Mouse (Mus musculus): ENCODE results near the gene Cyfip1. TPM values are rescaled to one million over a fixed set of nuclear protein-coding genes. Genes with fewer than 3 reads are reported as not detected.
"Not testable (repeated sequence)": the region's sequence is repeated elsewhere in the genome, so short reads cannot be mapped to it uniquely, and the experiment has no call there.

Cyfip1 gene
- polyA plus RNA-seq, 1 experiment from 2014 or later: 125 TPM

GRCm38 (mm10) chr7:55891797-55892196 is 50.3 kb downstream of the Cyfip1 start:
- WGBS: 89% methylated on average over 11 of the region's 11 CpGs
- H3K27me3 ChIP-seq: no peaks in the 10 kb centered on the region
- H3K9me3 ChIP-seq: no peaks in the 10 kb centered on the region
- H3K36me3 ChIP-seq: peaks cover 76% of the 10 kb centered on the region
- no peak overlapping the region for H3K4me3 ChIP-seq (replicated peaks)
- ATAC-seq (ENCODE audit: insufficient number of reproducible peaks, insufficient read depth, low FRiP score, low TSS enrichment, low read depth): no peak
- H3K27ac ChIP-seq: no peak overlapping the region
- H3K4me2 ChIP-seq: no peak overlapping the region
- 0 out of 2 replicates have a peak, but pooled peaks cover 3% of the 10 kb centered on the region for H3K4me1 ChIP-seq (replicated peaks)
- H3K9ac ChIP-seq (replicated peaks): no peak overlapping the region

GRCm38 (mm10) chr7:55903766-55904165 is 62.2 kb downstream of the Cyfip1 start:
- no peak for ATAC-seq (ENCODE audit: insufficient number of reproducible peaks, insufficient read depth, low FRiP score, low TSS enrichment, low read depth)
- H3K27me3 ChIP-seq: no peaks in the 10 kb centered on the region
- no peak overlapping the region for H3K27ac ChIP-seq
- H3K9me3 ChIP-seq: no peaks in the 10 kb centered on the region
- WGBS: 88% methylated on average over 5 of the region's 5 CpGs
- no peaks in the 10 kb centered on the region for H3K4me1 ChIP-seq (replicated peaks)
- no peak overlapping the region for H3K4me3 ChIP-seq (replicated peaks)
- H3K4me2 ChIP-seq: no peak overlapping the region
- H3K9ac ChIP-seq (replicated peaks): no peak overlapping the region
- peaks cover 89% of the 10 kb centered on the region for H3K36me3 ChIP-seq

GRCm38 (mm10) chr7:55905449-55905848 is 63.9 kb downstream of the Cyfip1 start:
- no peak overlapping the region for H3K27ac ChIP-seq
- H3K36me3 ChIP-seq: peaks cover 85% of the 10 kb centered on the region
- no peak overlapping the region for H3K4me3 ChIP-seq (replicated peaks)
- no peaks in the 10 kb centered on the region for H3K9me3 ChIP-seq
- no peak overlapping the region for H3K9ac ChIP-seq (replicated peaks)
- H3K4me2 ChIP-seq: no peak overlapping the region
- no peak for ATAC-seq (ENCODE audit: insufficient number of reproducible peaks, insufficient read depth, low FRiP score, low TSS enrichment, low read depth)
- no peaks in the 10 kb centered on the region for H3K27me3 ChIP-seq
- no peaks in the 10 kb centered on the region for H3K4me1 ChIP-seq (replicated peaks)
- 79% methylated on average over 2 of the region's 2 CpGs for WGBS

- no peak overlapping the region for H3K4me2 ChIP-seq
- H3K27me3 ChIP-seq: no peaks in the 10 kb centered on the region
- no peaks in the 10 kb centered on the region for H3K9me3 ChIP-seq
- WGBS: 90% methylated on average over 1 of the region's 1 CpGs
- H3K27ac ChIP-seq: no peak overlapping the region
- H3K4me1 ChIP-seq (replicated peaks): no peaks in the 10 kb centered on the region
- no peak overlapping the region for H3K4me3 ChIP-seq (replicated peaks)
- no peak for ATAC-seq (ENCODE audit: insufficient number of reproducible peaks, insufficient read depth, low FRiP score, low TSS enrichment, low read depth)
- peaks cover 86% of the 10 kb centered on the region for H3K36me3 ChIP-seq
- H3K9ac ChIP-seq (replicated peaks): no peak overlapping the region
Observed at GRCm38 (mm10) chr7:55909519-55909918, 68.0 kb downstream of the Cyfip1 start.

GRCm38 (mm10) chr7:55910356-55910755 is 68.8 kb downstream of the Cyfip1 start:
- Histone ChIP-seq H3K27me3 (no peaks in the 10 kb centered on the region), H3K27ac (no peak overlapping the region), H3K9me3 (no peaks in the 10 kb centered on the region), H3K4me3 (replicated peaks) (no peak overlapping the region), H3K36me3 (peaks cover 86% of the 10 kb centered on the region), H3K4me2 (no peak overlapping the region), H3K9ac (replicated peaks) (no peak overlapping the region), H3K4me1 (replicated peaks) (no peaks in the 10 kb centered on the region)
- WGBS: 79% methylated on average over 2 of the region's 2 CpGs
- no peak for ATAC-seq (ENCODE audit: insufficient number of reproducible peaks, insufficient read depth, low FRiP score, low TSS enrichment, low read depth)

- peaks cover 85% of the 10 kb centered on the region for H3K36me3 ChIP-seq
- no peak overlapping the region for H3K9ac ChIP-seq (replicated peaks)
- no peak for ATAC-seq (ENCODE audit: insufficient number of reproducible peaks, insufficient read depth, low FRiP score, low TSS enrichment, low read depth)
- H3K4me2 ChIP-seq: no peak overlapping the region
- H3K4me3 ChIP-seq (replicated peaks): no peak overlapping the region
- 80% methylated on average over 8 of the region's 8 CpGs for WGBS
- H3K9me3 ChIP-seq: no peaks in the 10 kb centered on the region
- H3K27ac ChIP-seq: no peak overlapping the region
- no peaks in the 10 kb centered on the region for H3K27me3 ChIP-seq
- no peaks in the 10 kb centered on the region for H3K4me1 ChIP-seq (replicated peaks)
Observed at GRCm38 (mm10) chr7:55911371-55911770, 69.8 kb downstream of the Cyfip1 start.

GRCm38 (mm10) chr7:55912118-55912517 is 70.6 kb downstream of the Cyfip1 start:
- Histone ChIP-seq H3K4me1 (replicated peaks) (no peaks in the 10 kb centered on the region), H3K27me3 (no peaks in the 10 kb centered on the region), H3K4me3 (replicated peaks) (no peak overlapping the region), H3K4me2 (no peak overlapping the region), H3K36me3 (peaks cover 86% of the 10 kb centered on the region), H3K9ac (replicated peaks) (no peak overlapping the region), H3K9me3 (no peaks in the 10 kb centered on the region), H3K27ac (no peak overlapping the region)
- ATAC-seq (ENCODE audit: insufficient number of reproducible peaks, insufficient read depth, low FRiP score, low TSS enrichment, low read depth): no peak
- 95% methylated on average over 5 of the region's 5 CpGs for WGBS

- H3K9ac ChIP-seq (replicated peaks); H3K4me2 ChIP-seq; ATAC-seq (ENCODE audit: insufficient number of reproducible peaks, insufficient read depth, low FRiP score, low TSS enrichment, low read depth); H3K4me3 ChIP-seq (replicated peaks); H3K9me3 ChIP-seq; H3K27me3 ChIP-seq; H3K27ac ChIP-seq; H3K4me1 ChIP-seq (replicated peaks): not testable (repeated sequence)
- 96% methylated on average over 11 of the region's 11 CpGs for WGBS
- H3K36me3 ChIP-seq: peaks cover 94% of the 10 kb centered on the region
Observed at GRCm38 (mm10) chr7:55918365-55918764, 76.8 kb downstream of the Cyfip1 start.

GRCm38 (mm10) chr7:55927262-55927661 is 85.7 kb downstream of the Cyfip1 start:
- no peak overlapping the region for H3K9ac ChIP-seq (replicated peaks)
- H3K4me3 ChIP-seq (replicated peaks): no peak overlapping the region
- no peak overlapping the region for H3K27ac ChIP-seq
- no peaks in the 10 kb centered on the region for H3K27me3 ChIP-seq
- no peak for ATAC-seq (ENCODE audit: insufficient number of reproducible peaks, insufficient read depth, low FRiP score, low TSS enrichment, low read depth)
- H3K9me3 ChIP-seq: no peaks in the 10 kb centered on the region
- H3K4me2 ChIP-seq: no peak overlapping the region
- peaks cover 83% of the 10 kb centered on the region for H3K36me3 ChIP-seq
- H3K4me1 ChIP-seq (replicated peaks): no peaks in the 10 kb centered on the region
- WGBS: 94% methylated on average over 4 of the region's 4 CpGs

- Histone ChIP-seq H3K9ac (replicated peaks) (no peak overlapping the region), H3K27me3 (no peaks in the 10 kb centered on the region), H3K9me3 (no peaks in the 10 kb centered on the region), H3K4me3 (replicated peaks) (no peak overlapping the region), H3K4me1 (replicated peaks) (no peaks in the 10 kb centered on the region), H3K36me3 (peaks cover 76% of the 10 kb centered on the region), H3K4me2 (no peak overlapping the region), H3K27ac (no peak overlapping the region)
- 93% methylated on average over 2 of the region's 2 CpGs for WGBS
- no peak for ATAC-seq (ENCODE audit: insufficient number of reproducible peaks, insufficient read depth, low FRiP score, low TSS enrichment, low read depth)
Observed at GRCm38 (mm10) chr7:55928649-55929048, 87.1 kb downstream of the Cyfip1 start.

- peaks cover 38% of the 10 kb centered on the region for H3K36me3 ChIP-seq
- H3K4me2 ChIP-seq: no peak overlapping the region
- no peaks in the 10 kb centered on the region for H3K9me3 ChIP-seq
- no peaks in the 10 kb centered on the region for H3K27me3 ChIP-seq
- H3K27ac ChIP-seq: no peak overlapping the region
- 97% methylated on average over 2 of the region's 2 CpGs for WGBS
- H3K9ac ChIP-seq (replicated peaks): no peak overlapping the region
- H3K4me3 ChIP-seq (replicated peaks): no peak overlapping the region
- ATAC-seq (ENCODE audit: insufficient number of reproducible peaks, insufficient read depth, low FRiP score, low TSS enrichment, low read depth): no peak
- no peaks in the 10 kb centered on the region for H3K4me1 ChIP-seq (replicated peaks)
Observed at GRCm38 (mm10) chr7:55935025-55935424, 93.5 kb downstream of the Cyfip1 start.

GRCm38 (mm10) chr7:55938341-55938740 is 96.8 kb downstream of the Cyfip1 start:
- Histone ChIP-seq H3K36me3 (peaks cover 27% of the 10 kb centered on the region), H3K9me3 (no peaks in the 10 kb centered on the region), H3K27ac (no peak overlapping the region), H3K27me3 (no peaks in the 10 kb centered on the region), H3K4me3 (replicated peaks) (no peak overlapping the region), H3K4me2 (no peak overlapping the region), H3K4me1 (replicated peaks) (no peaks in the 10 kb centered on the region), H3K9ac (replicated peaks) (no peak overlapping the region)
- no peak for ATAC-seq (ENCODE audit: insufficient number of reproducible peaks, insufficient read depth, low FRiP score, low TSS enrichment, low read depth)
- WGBS: 78% methylated on average over 4 of the region's 4 CpGs
